Mouse (Mus musculus) Patski (cell line): ENCODE data around the gene 1700013F07Rik. TPM values are rescaled to one million over a fixed set of nuclear protein-coding genes. Genes with fewer than 3 reads are reported as not detected.
"Not testable (repeated sequence)": the region's sequence is repeated elsewhere in the genome, so short reads cannot be mapped to it uniquely, and the experiment has no call there.

Experiments
- ATAC-seq: fragments of 100-300 bp; one replicate; pipeline ENCODE4 v1.8.0; 2021
- CTCF ChIA-PET: fragments of 350-600 bp; sonication (Branson Sonifier 250); formaldehyde crosslinking; loops from one replicate; lab custom pipeline; 2022; ENCODE audit warnings: inconsistent platforms; lab: Charles Lee
- POLR2A ChIA-PET: fragments of 350-600 bp; sonication (Branson Sonifier 250); formaldehyde crosslinking; loops from one replicate; lab custom pipeline; 2022; ENCODE audit warnings: antibody characterized with exemption, inconsistent platforms; lab: Charles Lee
- DNase-seq: peaks from one replicate; pipeline ENCODE4 v3.0.0-alpha.2; 2011; ENCODE audit warnings: low read depth, low spot score
- H3K27me3 ChIP-seq: fragments of 371-371 bp; one replicate; pipeline ENCODE4 v1.5.1; 2021
- CTCF ChIP-seq: fragments of 100-300 bp; IDR thresholded peaks from one replicate; pipeline ENCODE4 v1.5.1; 2021
- in situ Hi-C: fragments of 300-500 bp; cut with MboI; formaldehyde crosslinking; loops from 3 replicates; pipeline ENCODE4 v1.11.1; 2018; ENCODE audit warnings: low pct_unique_long_range_greater_than_20kb, mixed read lengths
- polyA plus RNA-seq: library from polyadenylated mRNA; unstranded; gene quantifications from one replicate; pipeline ENCODE4 v1.2.3, GENCODE M21; 2021

1700013F07Rik gene
- polyA plus RNA-seq, result 3.6 TPM

DNA sequence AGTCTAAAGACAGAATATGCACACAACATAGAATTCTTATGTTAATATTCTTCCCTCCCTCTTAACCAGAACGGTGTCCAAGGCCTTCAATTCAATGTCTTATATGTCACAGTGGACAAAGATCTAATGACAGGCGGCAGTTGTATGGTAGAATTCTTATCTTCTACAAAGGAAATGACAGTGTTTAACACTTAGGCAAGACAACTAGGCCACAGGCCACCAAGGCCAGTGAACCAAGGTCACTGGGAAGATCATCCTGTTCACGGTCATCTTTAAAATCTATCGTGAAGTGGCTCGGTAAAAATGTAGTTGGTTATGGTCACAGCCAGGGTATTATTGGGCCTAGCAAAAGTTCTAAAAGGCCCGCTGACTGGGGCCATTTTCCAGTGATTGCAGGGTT is at the start of gene 1700013F07Rik:
1700013F07Rik (plus strand) TSS at position 200 of the 400 bp plus-strand sequence.
- ATAC-seq (no peak), DNase-seq (no peak)
- CTCF ChIA-PET, result interaction anchor here (0.8 to 1.5 kb wide), 5 partner anchors 16 to 77 kb away, joined by 3 to 5 read pairs (median 3); no protein-coding TSS in a partner anchor
- POLR2A ChIA-PET, result no interaction called here
- no peaks in the 10 kb centered on the region for H3K27me3 ChIP-seq
- no peak for TF ChIP-seq CTCF
- in situ Hi-C loops, result no loop called here

DNA sequence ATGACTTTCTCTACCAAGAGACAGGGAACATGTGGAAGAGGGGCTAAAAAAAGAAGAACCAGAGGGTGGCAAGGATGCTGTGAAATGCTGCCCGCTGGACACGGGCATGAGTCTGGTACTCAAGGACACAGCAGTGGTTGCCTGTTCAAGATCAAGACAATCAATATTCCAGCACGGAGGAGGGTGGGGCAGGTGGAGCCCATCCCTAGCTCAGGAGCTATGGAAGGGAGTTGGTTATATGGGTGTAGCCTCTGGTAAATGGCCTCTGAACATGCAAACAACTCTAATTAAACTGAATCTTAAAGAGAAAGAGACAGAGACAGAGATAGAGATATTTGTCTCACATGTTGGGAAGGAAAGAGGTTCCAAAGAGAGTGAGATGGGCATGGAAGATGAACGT is 49.2 kb upstream of the 1700013F07Rik start:
- ATAC-seq (no peak), DNase-seq (no peak)
- in situ Hi-C loops, result no loop called here
- ChIA-PET POLR2A (no interaction called here), CTCF (interaction anchor here (0.8 kb wide), 1 partner anchor 10 kb away, joined by 3 read pairs; no protein-coding TSS in a partner anchor)
- no peaks in the 10 kb centered on the region for H3K27me3 ChIP-seq
- TF ChIP-seq CTCF, result no peak

DNA sequence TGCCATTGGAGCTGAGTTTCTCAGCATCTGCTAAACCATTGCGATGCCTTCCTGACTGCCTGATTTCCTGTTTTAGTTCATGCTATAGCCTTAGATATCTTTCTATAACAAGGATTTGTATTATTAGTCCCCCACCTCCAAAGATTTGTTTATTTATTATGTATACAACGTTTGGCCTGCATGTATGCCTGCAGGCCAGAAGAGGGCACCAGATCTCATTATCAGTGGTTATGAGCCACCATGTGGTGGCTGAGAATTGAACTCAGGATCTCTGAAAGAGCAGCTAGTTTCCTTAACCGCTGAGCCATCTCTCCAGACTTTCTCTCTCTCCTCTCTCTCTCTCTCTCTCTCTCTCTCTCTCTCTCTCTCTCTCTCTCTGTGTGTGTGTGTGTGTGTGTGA is 44.0 kb upstream of the 1700013F07Rik start:
- CTCF ChIA-PET, result interaction anchor here (0.7 to 4.4 kb wide), 7 partner anchors 10 to 88 kb away, joined by 3 to 30 read pairs (median 4); no protein-coding TSS in a partner anchor
- peak; percentile 82 for TF ChIP-seq CTCF
- ATAC-seq (no peak), DNase-seq (no peak)
- no peaks in the 10 kb centered on the region for H3K27me3 ChIP-seq
- in situ Hi-C loops, result no loop called here
- POLR2A ChIA-PET, result interaction anchor here (1.1 to 2.1 kb wide), 2 partner anchors 8 to 11 kb away, joined by 4 to 5 read pairs; no protein-coding TSS in a partner anchor

- ChIA-PET CTCF (interaction anchor here (0.6 to 2.8 kb wide), 7 partner anchors 8 to 68 kb away, joined by 3 to 14 read pairs (median 3); partner anchors contain the start of genes 5330417C22Rik and Tmem167b), POLR2A (interaction anchor here (1.6 kb wide), 1 partner anchor 8 kb away, joined by 6 read pairs; no protein-coding TSS in a partner anchor)
- no peaks in the 10 kb centered on the region for H3K27me3 ChIP-seq
- TF ChIP-seq CTCF, result no peak
- DNase-seq, result no peak
- in situ Hi-C loops, result no loop called here
- ATAC-seq, result no peak
Measured at GRCm38 (mm10) chr3:108494861-108495474, 39.0 kb upstream of the 1700013F07Rik start.

DNA sequence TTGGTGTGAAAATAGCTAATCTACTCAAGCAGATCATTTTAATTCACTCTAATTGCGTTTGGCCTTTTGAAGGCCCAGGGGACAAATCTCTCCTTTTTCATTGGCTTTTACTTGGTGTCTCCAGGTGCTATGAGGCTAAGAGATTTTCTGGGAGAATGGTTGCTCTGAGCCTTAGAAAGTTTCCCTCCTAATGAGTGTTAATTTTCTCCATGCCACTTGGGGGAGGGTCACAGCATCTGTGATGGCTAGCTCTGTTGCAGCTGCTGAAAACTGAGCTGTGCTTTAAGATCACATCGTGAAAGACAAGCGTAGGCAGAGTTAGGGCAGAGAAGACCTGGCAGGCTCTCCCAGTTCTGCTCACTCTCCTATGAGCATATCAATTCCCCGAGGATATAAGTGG is 38.5 kb upstream of the 1700013F07Rik start:
- in situ Hi-C loops, result no loop called here
- DNase-seq (no peak), ATAC-seq (no peak)
- ChIA-PET CTCF (interaction anchor here (1.0 to 2.8 kb wide), 6 partner anchors 8 to 67 kb away, joined by 3 to 14 read pairs (median 4); partner anchors contain the start of genes 5330417C22Rik and Tmem167b), POLR2A (interaction anchor here (1.3 to 1.6 kb wide), 2 partner anchors 9 to 28 kb away, joined by 3 to 6 read pairs; no protein-coding TSS in a partner anchor)
- no peaks in the 10 kb centered on the region for H3K27me3 ChIP-seq
- no peak for TF ChIP-seq CTCF

DNA sequence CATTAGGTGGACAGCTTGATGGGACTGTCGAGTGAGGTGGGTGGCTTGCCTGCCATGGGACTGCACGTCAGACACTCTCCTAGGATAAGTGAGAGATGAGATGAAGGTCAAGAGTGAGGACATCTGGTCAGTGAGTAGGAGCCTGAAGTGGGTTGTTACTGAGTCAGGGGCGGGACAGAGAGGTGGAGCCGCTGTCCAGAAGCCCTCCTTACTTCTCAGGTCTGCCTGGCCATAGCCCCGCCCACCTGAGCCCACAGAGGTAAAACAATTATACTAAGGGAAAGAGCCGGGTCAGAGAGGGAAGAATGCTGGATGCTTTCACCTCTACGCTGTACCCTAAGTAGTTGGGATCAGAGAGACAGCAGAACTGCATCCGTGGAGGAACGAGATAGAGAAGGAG is 36.3 kb upstream of the 1700013F07Rik start:
- no peaks in the 10 kb centered on the region for H3K27me3 ChIP-seq
- no peak for ATAC-seq

GRCm38 (mm10) chr3:108499826-108500225 is 34.1 kb upstream of the 1700013F07Rik start:
- no peaks in the 10 kb centered on the region for H3K27me3 ChIP-seq
- ChIA-PET POLR2A (interaction anchor here (0.9 kb wide), 1 partner anchor 50 kb away, joined by 3 read pairs; no protein-coding TSS in a partner anchor), CTCF (interaction anchor here (1.1 to 3.4 kb wide), 3 partner anchors 10 to 18 kb away, joined by 3 to 13 read pairs (median 4); no protein-coding TSS in a partner anchor)
- DNase-seq (no peak), ATAC-seq (peak; percentile 80)
- in situ Hi-C loops, result no loop called here
- no peak for TF ChIP-seq CTCF

More for the DNA sequence above, 36.3 kb upstream of the 1700013F07Rik start:
- in situ Hi-C loops, result no loop called here
- ChIA-PET POLR2A (no interaction called here), CTCF (no interaction called here)
- TF ChIP-seq CTCF, result no peak
- no peak for DNase-seq

- in situ Hi-C loops, DNase-seq, H3K27me3 ChIP-seq, ATAC-seq: not testable (repeated sequence)
- CTCF ChIA-PET, result interaction anchor here (1.1 to 3.4 kb wide), 2 partner anchors 11 to 15 kb away, joined by 3 to 13 read pairs; no protein-coding TSS in a partner anchor
- POLR2A ChIA-PET, result interaction anchor here (0.7 kb wide), 1 partner anchor 102 kb away, joined by 7 read pairs; no protein-coding TSS in a partner anchor
Measured at GRCm38 (mm10) chr3:108501411-108501810, 32.5 kb upstream of the 1700013F07Rik start.

GRCm38 (mm10) chr3:108503908-108504307 is 30.0 kb upstream of the 1700013F07Rik start:
- in situ Hi-C loops, result no loop called here
- ATAC-seq (no peak), DNase-seq (peak; percentile 72)
- H3K27me3 ChIP-seq, result no peaks in the 10 kb centered on the region
- no peak for TF ChIP-seq CTCF
- CTCF ChIA-PET, result interaction anchor here (1.0 to 1.4 kb wide), 4 partner anchors 9 to 34 kb away, joined by 3 to 5 read pairs (median 3); no protein-coding TSS in a partner anchor
- POLR2A ChIA-PET, result no interaction called here

GRCm38 (mm10) chr3:108508745-108509474 is 25.0 kb upstream of the 1700013F07Rik start:
- DNase-seq (no peak), ATAC-seq (no peak)
- ChIA-PET POLR2A (interaction anchor here (0.7 to 1.1 kb wide), 3 partner anchors 10 to 39 kb away, joined by 3 to 12 read pairs (median 6); no protein-coding TSS in a partner anchor), CTCF (interaction anchor here (0.6 to 3.2 kb wide), 6 partner anchors 9 to 54 kb away, joined by 3 to 12 read pairs (median 5); partner anchors contain the start of gene 5330417C22Rik)
- in situ Hi-C loops, result no loop called here
- no peaks in the 10 kb centered on the region for H3K27me3 ChIP-seq
- no peak for TF ChIP-seq CTCF
